Mouse (Mus musculus) E14TG2a.4 (cell line): ENCODE measurements around the gene Cttnbp2.

ENCODE experiments used
- CTCF ChIP-seq: conservative IDR thresholded peaks from 2 replicates; pipeline ENCODE4 v1.5.1; 2014; ENCODE audit warnings: low read length
- NANOG ChIP-seq: IDR thresholded peaks from 2 replicates; pipeline ENCODE4 v1.6.1; 2014; ENCODE audit warnings: borderline replicate concordance, low read length, mixed read lengths
- POU5F1 ChIP-seq: IDR thresholded peaks from 2 replicates; pipeline ENCODE4 v1.6.1; 2014; ENCODE audit warnings: low read length, borderline replicate concordance

DNA sequence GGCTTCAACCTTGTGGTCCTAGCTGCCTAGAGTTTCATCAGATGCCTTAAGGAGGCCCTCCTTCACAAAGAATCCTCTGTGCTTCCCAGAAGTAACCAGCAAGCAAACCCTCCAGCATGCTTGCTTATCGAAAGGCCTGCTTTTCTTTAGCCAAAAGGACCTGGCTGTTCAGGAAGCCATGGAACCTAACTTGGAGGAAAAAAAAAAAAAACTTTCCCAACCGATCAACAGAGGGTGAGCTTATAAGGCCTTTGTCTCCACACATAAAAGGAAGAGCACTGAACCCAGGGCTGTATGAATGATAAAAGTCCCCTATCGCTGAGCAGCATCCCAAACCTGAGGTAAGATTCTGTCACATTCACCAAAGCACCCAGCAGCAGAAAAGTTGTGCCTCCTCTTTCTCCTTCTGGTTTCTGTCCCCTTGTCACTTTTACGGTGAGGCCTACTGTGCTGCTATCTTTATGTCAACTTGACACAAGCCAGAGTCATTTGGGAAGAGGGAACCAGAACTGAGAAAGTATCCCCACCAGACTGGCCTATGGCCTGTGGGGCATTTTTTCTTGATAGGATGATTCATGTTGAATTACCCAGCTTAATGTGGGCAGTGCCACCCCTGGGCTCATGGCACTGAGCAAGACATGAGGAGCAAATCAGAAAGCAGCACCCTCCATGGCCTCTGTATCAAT is 78.4 kb downstream of the Cttnbp2 start:
- no peak for TF ChIP-seq CTCF
- no peak for TF ChIP-seq NANOG
- TF ChIP-seq POU5F1, result no peak
